ENCODE assay signal across 7 mouse cellular contexts in genomic region chr7:30314721-30315155, GRCm38 (mm10). TPM values are rescaled to one million over a fixed set of nuclear protein-coding genes. Genes with fewer than 3 reads are reported as not detected.
DNase-seq lines count a peak whose midpoint lies in the region; ATAC-seq and TF ChIP-seq lines count a peak whose summit lies in the region.

Gene Syne4, plus strand, starts transcription at chr7:30314807.

- 0% methylated on average over 9 of the region's 9 CpGs for WGBS in lung, embryonic 15.5 days
- WGBS in kidney, embryonic 16.5 days, result under 1% methylated on average over 9 of the region's 9 CpGs
- 8% methylated on average over 9 of the region's 9 CpGs for WGBS in midbrain, postnatal 0 days

- intact Hi-C loops in gastrocnemius, postnatal 36 days (cut with DNase I), result no loop called here

- H3K27me3 ChIP-seq in lung, embryonic 15.5 days, result no peaks in the 10 kb centered on the region
- no peaks in the 10 kb centered on the region for H3K27me3 ChIP-seq in kidney, embryonic 16.5 days (ENCODE audit: insufficient read depth, low read length)
- no peaks in the 10 kb centered on the region for H3K27me3 ChIP-seq in midbrain, postnatal 0 days (ENCODE audit: insufficient read depth, low read length)

- H3K4me1 ChIP-seq in lung, embryonic 15.5 days, result peaks cover 6% of the 10 kb centered on the region; the same call in 1 of the 2 replicates
- H3K4me1 ChIP-seq in kidney, embryonic 16.5 days (ENCODE audit: insufficient read depth, low read length), result peaks cover 21% of the 10 kb centered on the region
- H3K4me1 ChIP-seq in midbrain, postnatal 0 days (ENCODE audit: insufficient read depth, low read length), result no peaks in the 10 kb centered on the region

- DNase-seq in lung, postnatal 36 days, result no peak
- DNase-seq in embryo, embryonic 9.5 days (ENCODE audit: extremely low spot score), result peak; percentile 57
- no peak for DNase-seq in midbrain, postnatal 0 days (ENCODE audit: low spot score)
- DNase-seq in gastrocnemius, postnatal 36 days, result no peak

- H3K9ac ChIP-seq in lung, embryonic 15.5 days, result peak within 1 kb of the TSS; percentile 33
- H3K9ac ChIP-seq in kidney, embryonic 16.5 days (replicated peaks; ENCODE audit: low read length), result peak within 1 kb of the TSS; percentile 75
- no peak within 1 kb of the TSS for H3K9ac ChIP-seq in midbrain, postnatal 0 days (replicated peaks; ENCODE audit: low read length, poor library complexity, severe bottlenecking)

- H3K36me3 ChIP-seq in lung, embryonic 15.5 days, result no peaks in the 10 kb centered on the region
- H3K36me3 ChIP-seq in kidney, embryonic 16.5 days (ENCODE audit: insufficient read depth, low read length), result no peaks in the 10 kb centered on the region
- 0 out of 2 replicates have a peak, but pooled peaks cover 7% of the 10 kb centered on the region for H3K36me3 ChIP-seq in midbrain, postnatal 0 days (ENCODE audit: insufficient read depth, low read length)

- H3K27ac ChIP-seq in lung, embryonic 15.5 days, result peak within 1 kb of the TSS; percentile 21; the same call in 1 of the 2 replicates
- H3K27ac ChIP-seq in kidney, embryonic 16.5 days (ENCODE audit: low read length), result peak within 1 kb of the TSS; percentile 83
- H3K27ac ChIP-seq in midbrain, postnatal 0 days (ENCODE audit: low read depth, low read length), result no peak within 1 kb of the TSS

- ATAC-seq in lung, embryonic 15.5 days (ENCODE audit: borderline replicate concordance, extremely low read depth, low FRiP score, low TSS enrichment), result peak; percentile 44; the same call in 1 of the 2 replicates
- ATAC-seq in kidney, embryonic 16.5 days (ENCODE audit: low FRiP score, low TSS enrichment), result peak; percentile 84
- ATAC-seq in midbrain, postnatal 0 days (ENCODE audit: low FRiP score), result no peak
- no peak for ATAC-seq in megakaryocyte progenitor cell, adult 5-6 weeks (replicated peaks; ENCODE audit: poor library complexity)

- peak within 1 kb of the TSS; percentile 54 for H3K4me2 ChIP-seq in lung, embryonic 15.5 days
- H3K4me2 ChIP-seq in kidney, embryonic 16.5 days (replicated peaks; ENCODE audit: low read depth, low read length), result peak within 1 kb of the TSS; percentile 59
- no peak within 1 kb of the TSS for H3K4me2 ChIP-seq in midbrain, postnatal 0 days (ENCODE audit: low read depth, low read length, poor library complexity, severe bottlenecking)

- H3K9me3 ChIP-seq in lung, embryonic 15.5 days, result no peaks in the 10 kb centered on the region
- H3K9me3 ChIP-seq in kidney, embryonic 16.5 days (ENCODE audit: low read length), result no peaks in the 10 kb centered on the region
- no peaks in the 10 kb centered on the region for H3K9me3 ChIP-seq in midbrain, postnatal 0 days (ENCODE audit: low read length)

- H3K4me3 ChIP-seq in lung, embryonic 15.5 days, result peak within 1 kb of the TSS; percentile 38
- peak within 1 kb of the TSS; percentile 58 for H3K4me3 ChIP-seq in kidney, embryonic 16.5 days (ENCODE audit: low read length)
- no peak within 1 kb of the TSS for H3K4me3 ChIP-seq in midbrain, postnatal 0 days (ENCODE audit: low read depth, low read length)

- no peak for TF ChIP-seq CTCF in midbrain, postnatal 0 days (IDR thresholded peaks at IDR 0.05)

RNA-seq across cellular contexts. Expression of gene Syne4, which starts in this region (rescaled TPM):
- 25.1 and 29.5 TPM in 2 replicates for polyA plus RNA-seq in lung, embryonic 15.5 days (2015; fragmentation: Nextera tagmentation; extraction: Ambion mirVana)
- polyA plus RNA-seq in kidney, embryonic 16.5 days (2015; fragmentation: Nextera tagmentation; extraction: Ambion mirVana), result 129 and 136 TPM in 2 replicates
- total RNA-seq in midbrain, postnatal 0 days (2014; rRNA removed), result 7.3 and 14.1 TPM in 2 replicates
- polyA plus RNA-seq in midbrain, postnatal 0 days (2015; fragmentation: Nextera tagmentation; extraction: Ambion mirVana), result 11.7 and 13.6 TPM in 2 replicates
- total RNA-seq in gastrocnemius, postnatal 36 days (2021), result 1 to 10 TPM in 1 of 2 experiments, not detected in 1; 1.9 TPM
- 0.24 and 0.25 TPM in 2 replicates for total RNA-seq in megakaryocyte progenitor cell, adult 5-6 weeks (2015)
- 2.0 TPM in 1 of 2 replicates, not detected in the other for total RNA-seq in megakaryocyte progenitor cell, adult 5-6 weeks (2017)

Comparison
In these comparisons a context has a peak if more than half of its experiments do, and no peak if none do; other contexts are left out.
1. ATAC-seq: peak in lung, embryonic 15.5 days (single experiment) and kidney, embryonic 16.5 days (single experiment); none in midbrain, postnatal 0 days (single experiment) and megakaryocyte progenitor cell, adult 5-6 weeks (single experiment).